Mouse (Mus musculus) intestine, postnatal 0 days (tissue): ENCODE measurements around the gene Psors1c2. TPM values are rescaled to one million over a fixed set of nuclear protein-coding genes. Genes with fewer than 3 reads are reported as not detected.

Source experiments
- ATAC-seq: fragments of 200-750 bp; cut with Nextera tagmentation; 2 replicates; pipeline ENCODE4 v1.8.0; 2017; ENCODE audit warnings: mild to moderate bottlenecking, moderate TSS enrichment, moderate library complexity
- H3K27ac ChIP-seq: fragments of 300-500 bp; sonication (generic); 2 replicates; pipeline ENCODE4 v1.5.1; 2014; ENCODE audit warnings: mild to moderate bottlenecking, low read depth, low read length, moderate library complexity
- H3K27me3 ChIP-seq: fragments of 300-500 bp; sonication (generic); replicated peaks from 2 replicates; pipeline ENCODE4 v1.6.1; 2014; ENCODE audit warnings: low read length, mixed read lengths; ENCODE audit not compliant: control insufficient read depth, insufficient read depth
- H3K36me3 ChIP-seq: fragments of 300-500 bp; sonication (generic); 2 replicates; pipeline ENCODE4 v1.6.1; 2014; ENCODE audit warnings: mild to moderate bottlenecking, moderate library complexity; ENCODE audit not compliant: control insufficient read depth, insufficient read depth
- H3K4me1 ChIP-seq: fragments of 300-500 bp; sonication (generic); replicated peaks from 2 replicates; pipeline ENCODE4 v1.6.1; 2014; ENCODE audit warnings: antibody characterized with exemption, low read length, mixed read lengths; ENCODE audit not compliant: control insufficient read depth, insufficient read depth
- H3K4me2 ChIP-seq: fragments of 300-500 bp; sonication (generic); replicated peaks from 2 replicates; pipeline ENCODE4 v1.6.1; 2014; ENCODE audit warnings: low read depth, mild to moderate bottlenecking, moderate library complexity
- H3K4me3 ChIP-seq: fragments of 300-500 bp; sonication (generic); 2 replicates; pipeline ENCODE4 v1.5.1; 2014; ENCODE audit warnings: low read depth, low read length
- H3K9ac ChIP-seq: fragments of 300-500 bp; sonication (generic); 2 replicates; pipeline ENCODE4 v1.6.1; 2014; ENCODE audit warnings: mild to moderate bottlenecking, low read depth, low read length
- H3K9me3 ChIP-seq: fragments of 300-500 bp; sonication (generic); 2 replicates; pipeline ENCODE4 v1.6.1; 2016; ENCODE audit warnings: mixed run types; ENCODE audit not compliant: control insufficient read depth
- CTCF ChIP-seq: sonication (generic); IDR thresholded peaks from 2 replicates; pipeline ENCODE4 v1.5.1; 2016; ENCODE audit warnings: low read depth, mild to moderate bottlenecking, control low read depth, antibody characterized with exemption, moderate library complexity
- WGBS: fragments of 180-500 bp; shearing (Covaris S2); extraction: QIAGEN DNeasy Blood & Tissue Kit; methylation state at CpG from one replicate; pipeline ENCODE4 v1.1.7; 2014; 5-methylcytosine and 5-hydroxymethylcytosine counted together
- polyA plus RNA-seq: library from polyadenylated mRNA; unstranded; fragments of >200 nt; fragmentation: Nextera tagmentation; extraction: Ambion mirVana; gene quantifications from 2 replicates; pipeline ENCODE4 v1.2.1, GENCODE M21; 2015

Psors1c2 gene
- polyA plus RNA-seq, 1 experiment from 2014 or later: not detected

DNA sequence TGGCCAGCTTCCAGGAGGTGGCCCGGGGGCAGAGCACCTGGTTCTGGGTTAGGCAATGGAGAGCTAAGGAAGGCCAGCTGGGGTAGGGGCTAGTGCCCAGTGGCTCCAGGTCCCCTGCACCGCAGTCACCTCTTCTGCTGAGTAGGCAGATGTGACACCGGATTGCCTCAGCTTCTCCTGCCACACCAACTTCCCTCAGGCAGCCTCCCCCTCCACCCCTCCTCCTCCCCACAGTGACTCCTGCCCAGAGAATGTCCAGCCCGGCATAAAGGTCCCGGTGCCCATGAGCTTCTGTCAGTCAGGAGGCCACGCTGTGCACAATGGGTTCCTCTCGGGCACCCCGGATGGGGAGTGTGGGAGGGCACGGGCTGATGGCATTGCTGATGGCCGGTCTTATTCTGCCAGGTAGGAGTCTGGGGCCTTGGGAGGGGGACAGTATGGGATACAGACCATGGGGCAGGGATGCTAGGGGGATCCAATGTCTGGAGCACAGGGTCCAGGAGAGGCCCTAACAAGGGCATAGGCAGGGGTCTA is 18.9 kb downstream of the Psors1c2 start, which contains the start of gene Cdsn:
TSS of gene Cdsn (plus strand) at position 248 of the 534 bp plus-strand sequence.
- no peaks in the 10 kb centered on the region for H3K9me3 ChIP-seq
- no peak within 1 kb of the TSS for H3K4me3 ChIP-seq
- H3K4me1 ChIP-seq: no peaks in the 10 kb centered on the region
- no peaks in the 10 kb centered on the region for H3K36me3 ChIP-seq
- no peaks in the 10 kb centered on the region for H3K27me3 ChIP-seq
- 85% methylated on average over 10 of the region's 10 CpGs for WGBS
- no peak within 1 kb of the TSS for H3K27ac ChIP-seq
- no peak for TF ChIP-seq CTCF
- ATAC-seq: no peak
- no peak within 1 kb of the TSS for H3K4me2 ChIP-seq
- H3K9ac ChIP-seq: no peak within 1 kb of the TSS

DNA sequence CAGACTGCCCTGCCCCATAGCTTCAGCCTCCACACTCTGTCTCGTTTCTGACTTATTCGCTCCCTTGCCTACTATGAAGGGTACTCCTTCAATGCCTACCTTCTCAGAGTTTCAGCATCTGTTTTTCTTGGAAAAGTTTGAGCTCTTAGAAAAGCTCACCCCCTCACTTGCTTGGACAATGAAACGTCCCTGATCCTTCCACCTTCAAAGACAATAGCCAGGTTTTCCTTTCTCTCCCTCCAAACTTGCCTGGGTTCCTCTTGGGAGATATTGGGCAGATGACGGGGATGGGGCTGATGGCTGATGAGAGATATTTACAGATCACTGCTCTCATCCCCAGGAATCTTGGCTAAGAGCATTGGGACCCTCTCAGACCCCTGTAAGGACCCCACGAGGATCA is 21.3 kb downstream of the Psors1c2 start:
- no peak overlapping the region for H3K4me2 ChIP-seq
- no peak overlapping the region for H3K27ac ChIP-seq
- H3K36me3 ChIP-seq: no peaks in the 10 kb centered on the region
- no peak overlapping the region for H3K4me3 ChIP-seq
- TF ChIP-seq CTCF: no peak
- H3K4me1 ChIP-seq: no peaks in the 10 kb centered on the region
- no peak overlapping the region for H3K9ac ChIP-seq
- ATAC-seq: no peak
- no peaks in the 10 kb centered on the region for H3K9me3 ChIP-seq
- WGBS: 85% methylated on average over 5 of the region's 5 CpGs
- no peaks in the 10 kb centered on the region for H3K27me3 ChIP-seq

DNA sequence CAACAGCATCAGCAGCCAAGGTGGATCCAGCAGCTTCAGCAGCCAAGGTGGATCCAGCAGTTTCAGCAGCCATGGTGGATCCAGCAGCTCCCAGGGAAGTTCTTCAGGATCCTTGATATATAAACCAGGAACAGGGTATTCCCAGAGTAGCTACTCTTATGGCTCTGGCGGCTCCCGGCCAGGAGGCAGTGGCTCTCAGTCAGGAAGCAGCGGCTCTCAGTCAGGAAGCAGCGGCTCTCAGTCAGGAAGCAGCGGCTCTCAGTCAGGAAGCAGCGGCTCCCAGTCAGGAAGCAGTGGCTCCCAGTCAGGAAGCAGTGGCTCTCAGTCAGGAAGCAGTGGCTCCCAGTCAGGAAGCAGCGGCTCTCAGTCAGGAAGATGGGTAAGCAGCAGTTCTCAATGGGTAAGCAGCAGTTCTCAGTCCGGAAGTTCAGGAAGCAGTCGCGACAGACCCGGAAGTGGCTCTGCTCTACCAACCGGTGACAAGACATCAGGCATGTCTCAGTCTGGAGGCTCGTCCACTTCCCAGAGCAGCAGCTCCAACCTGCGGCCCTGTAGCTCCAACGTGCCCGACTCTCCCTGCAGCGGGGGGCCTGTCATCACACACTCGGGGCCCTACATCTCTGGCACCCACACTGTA is 21.9 kb downstream of the Psors1c2 start:
- Histone ChIP-seq H3K27me3 (no peaks in the 10 kb centered on the region), H3K4me2 (no peak overlapping the region), H3K9ac (no peak overlapping the region), H3K36me3 (no peaks in the 10 kb centered on the region), H3K4me3 (no peak overlapping the region), H3K27ac (no peak overlapping the region), H3K4me1 (no peaks in the 10 kb centered on the region), H3K9me3 (no peaks in the 10 kb centered on the region)
- ATAC-seq: no peak
- WGBS: 90% methylated on average over 18 of the region's 18 CpGs
- TF ChIP-seq CTCF: no peak

DNA sequence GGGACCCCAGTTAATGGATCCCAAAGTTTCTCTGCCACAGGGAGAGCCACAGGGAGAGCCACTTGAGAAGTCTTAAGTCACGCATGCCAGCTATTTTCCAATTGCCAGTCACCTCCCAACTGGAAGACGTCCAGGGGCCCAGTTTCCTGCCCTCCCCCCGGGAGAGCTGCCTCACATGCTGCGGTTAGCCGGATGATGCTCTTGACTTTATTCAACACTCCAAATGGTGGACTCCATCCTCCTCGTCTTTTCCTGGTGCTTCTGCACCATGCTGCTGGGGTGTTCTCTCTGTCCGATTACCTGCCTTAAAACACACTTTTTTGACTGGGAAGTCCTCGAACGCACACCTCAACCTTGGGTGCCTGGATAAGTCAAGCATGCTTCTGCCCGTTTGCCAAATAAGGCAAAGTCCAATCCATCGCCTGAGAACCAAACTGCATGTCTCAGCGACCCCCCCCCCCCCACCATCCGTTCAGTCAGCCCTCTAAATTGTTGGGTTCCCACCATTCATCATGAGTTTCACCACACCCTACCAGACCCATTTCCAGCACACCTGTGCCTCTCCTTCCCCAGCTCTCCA is 23.3 kb downstream of the Psors1c2 start:
- TF ChIP-seq CTCF: no peak

DNA sequence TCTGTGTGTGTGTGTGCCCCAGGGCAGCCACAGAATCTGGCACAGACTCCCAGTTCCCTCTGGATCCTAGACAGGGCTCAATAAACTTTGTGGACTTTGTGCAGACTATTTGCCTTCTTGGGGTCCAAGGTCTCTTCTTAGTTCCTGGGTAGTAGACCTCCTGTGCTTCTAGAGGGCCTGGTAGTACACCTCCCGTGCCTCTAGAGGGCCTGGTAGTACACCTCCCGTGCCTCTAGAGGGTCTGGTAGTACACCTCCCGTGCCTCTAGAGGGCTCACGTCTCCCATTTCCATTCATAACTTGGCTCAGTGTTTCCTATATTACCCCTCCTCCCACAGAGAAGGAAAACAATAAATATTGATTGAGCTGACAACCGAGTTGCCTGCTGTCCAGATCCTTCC is 23.8 kb downstream of the Psors1c2 start:
- peak overlapping the region; percentile 41; the same call in 1 of the 2 replicates for H3K4me2 ChIP-seq
- no peak overlapping the region for H3K4me3 ChIP-seq
- H3K9ac ChIP-seq: no peak overlapping the region
- ATAC-seq: peak; percentile 96
- peak; percentile 97 for TF ChIP-seq CTCF
- H3K9me3 ChIP-seq: no peaks in the 10 kb centered on the region
- no peaks in the 10 kb centered on the region for H3K36me3 ChIP-seq
- WGBS: 12% methylated on average over 5 of the region's 5 CpGs
- no peaks in the 10 kb centered on the region for H3K4me1 ChIP-seq
- H3K27ac ChIP-seq: peak overlapping the region; percentile 50; the same call in 1 of the 2 replicates
- H3K27me3 ChIP-seq: no peaks in the 10 kb centered on the region

More for the DNA sequence above, 23.3 kb downstream of the Psors1c2 start:
- Histone ChIP-seq H3K4me2 (no peak overlapping the region), H3K9me3 (no peaks in the 10 kb centered on the region), H3K27me3 (no peaks in the 10 kb centered on the region), H3K4me1 (no peaks in the 10 kb centered on the region), H3K9ac (no peak overlapping the region), H3K27ac (0 out of 2 replicates have a peak overlapping the region, but pooled peaks have one; percentile 21), H3K4me3 (no peak overlapping the region), H3K36me3 (no peaks in the 10 kb centered on the region)
- ATAC-seq: peak; percentile 15
- WGBS: 78% methylated on average over 13 of the region's 13 CpGs

DNA sequence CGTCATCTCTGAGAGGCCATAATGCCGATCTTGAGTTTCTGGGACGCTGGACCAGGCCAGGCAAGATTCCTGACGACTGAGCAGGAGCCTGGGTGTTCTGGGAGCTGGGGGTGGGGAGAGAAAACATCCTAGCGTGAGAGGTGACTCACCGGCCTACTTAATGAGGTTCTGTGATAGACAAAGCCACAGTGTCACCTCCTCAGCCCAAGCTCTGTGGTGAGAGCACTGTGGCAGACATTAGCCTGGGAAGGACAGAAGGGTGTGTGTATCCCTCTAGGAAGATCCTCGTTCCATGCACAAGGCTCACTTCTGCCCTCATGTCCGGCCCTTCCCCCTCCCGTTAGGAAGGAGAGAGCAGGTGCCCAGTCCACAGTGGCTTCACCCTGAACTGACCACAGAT is 24.4 kb downstream of the Psors1c2 start:
- no peaks in the 10 kb centered on the region for H3K4me1 ChIP-seq
- peak overlapping the region; percentile 41; the same call in 1 of the 2 replicates for H3K4me2 ChIP-seq
- no peaks in the 10 kb centered on the region for H3K27me3 ChIP-seq
- TF ChIP-seq CTCF: no peak
- H3K27ac ChIP-seq: peak overlapping the region; percentile 50; the same call in 1 of the 2 replicates
- no peaks in the 10 kb centered on the region for H3K36me3 ChIP-seq
- no peak overlapping the region for H3K9ac ChIP-seq
- H3K9me3 ChIP-seq: no peaks in the 10 kb centered on the region
- WGBS: 45% methylated on average over 9 of the region's 9 CpGs
- H3K4me3 ChIP-seq: no peak overlapping the region
- ATAC-seq: peak; percentile 36
